Mouse (Mus musculus) mouse embryonic stem cell (cell line): Measurements from ENCODE around the gene Adgrf1.

ENCODE experiments used
- in situ Hi-C, 2 experiments: fragments of 300-500 bp; cut with MboI; formaldehyde crosslinking; loops; 1 replicate in 1 of 2; 3 replicates in 1 of 2; pipeline ENCODE4 v1.14.3; 2019 to 2020; ENCODE audit warnings: low sequenced_read_pairs in 2 of 2, low pct_unique_long_range_greater_than_20kb in 1 of 2, mixed read lengths in 1 of 2; ENCODE audit not compliant: unreplicated experiment in 1 of 2

Adgrf1 gene

DNA sequence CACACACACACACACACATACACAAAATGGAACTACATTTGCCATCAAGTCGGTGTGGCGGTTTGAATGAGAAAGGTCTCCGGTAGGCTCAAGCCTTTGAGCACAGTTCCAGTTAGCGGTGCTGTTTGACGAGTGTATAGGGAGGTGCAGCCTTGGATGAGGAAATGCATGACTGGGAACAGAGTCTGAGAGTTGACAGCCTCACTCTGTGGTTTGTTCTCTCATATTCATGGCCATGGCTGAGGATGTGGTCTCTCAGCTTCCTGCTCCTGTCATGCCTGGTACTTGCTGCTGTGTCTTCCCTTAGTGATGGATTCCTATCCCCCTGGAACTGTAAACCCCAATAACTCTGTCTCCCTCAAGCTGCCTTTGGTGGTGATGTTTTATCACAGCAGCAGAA is 8.2 kb upstream of the Adgrf1 start:
- in situ Hi-C loops: loop anchor here (5.0 to 25.0 kb wide), 4 partner anchors 195 to 353 kb away; partner anchors contain the start of gene Tnfrsf21 (in 1 of the 2)

DNA sequence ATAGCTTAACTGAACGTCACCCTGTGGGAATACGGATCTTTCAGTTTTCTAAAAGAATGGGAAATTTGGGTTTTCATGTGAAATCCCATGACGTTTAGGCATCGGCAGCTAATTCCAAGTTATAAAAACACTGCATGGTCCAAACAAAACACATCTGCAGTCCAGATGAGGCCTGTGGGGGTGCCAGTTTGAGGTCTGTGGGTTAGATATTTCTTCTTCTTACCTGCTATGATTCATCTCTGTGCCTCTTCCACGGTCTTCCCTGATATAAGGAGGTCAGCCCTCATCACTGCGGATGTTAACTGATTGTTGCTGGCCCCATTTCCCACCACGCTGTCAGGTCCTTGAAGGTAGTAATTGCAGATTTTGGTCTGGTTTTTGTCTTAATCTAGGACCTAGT is 5.4 kb upstream of the Adgrf1 start:
- in situ Hi-C loops: loop anchor here (5.0 to 25.0 kb wide), 4 partner anchors 193 to 350 kb away; partner anchors contain the start of gene Tnfrsf21 (in 1 of the 2)

DNA sequence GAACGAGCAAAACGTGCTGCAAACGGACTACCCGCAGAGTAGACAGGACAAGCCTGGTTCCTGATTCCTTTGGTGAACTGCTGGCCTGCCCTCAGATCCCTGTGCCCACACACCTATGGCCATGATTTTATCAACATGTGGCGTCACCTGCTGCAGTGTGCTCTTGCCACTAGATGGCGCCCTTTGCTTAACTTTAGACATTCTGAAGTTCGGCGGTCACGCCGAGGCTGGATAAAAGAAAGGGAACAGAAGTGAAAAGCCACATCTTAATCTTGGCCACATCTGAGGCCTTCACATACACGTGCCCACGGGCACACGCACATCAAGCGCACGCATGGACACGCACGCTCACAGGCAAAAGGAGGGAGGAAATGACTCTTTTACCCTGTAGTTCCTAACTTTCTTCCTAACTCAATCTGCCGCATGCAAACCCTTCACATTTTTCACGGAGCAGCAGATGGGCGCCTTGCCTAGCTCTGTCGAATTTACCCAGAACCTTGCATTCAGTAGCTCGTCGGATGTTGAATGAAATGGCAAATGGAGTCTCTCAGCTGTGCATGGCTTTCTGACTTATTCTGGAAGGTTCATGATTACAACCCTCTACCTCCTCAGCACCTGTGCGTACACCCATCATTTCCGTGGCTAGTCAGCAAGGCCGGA is 4.8 kb upstream of the Adgrf1 start:
- in situ Hi-C loops: loop anchor here (5.0 to 25.0 kb wide), 4 partner anchors 192 to 349 kb away; partner anchors contain the start of gene Tnfrsf21 (in 1 of the 2)

DNA sequence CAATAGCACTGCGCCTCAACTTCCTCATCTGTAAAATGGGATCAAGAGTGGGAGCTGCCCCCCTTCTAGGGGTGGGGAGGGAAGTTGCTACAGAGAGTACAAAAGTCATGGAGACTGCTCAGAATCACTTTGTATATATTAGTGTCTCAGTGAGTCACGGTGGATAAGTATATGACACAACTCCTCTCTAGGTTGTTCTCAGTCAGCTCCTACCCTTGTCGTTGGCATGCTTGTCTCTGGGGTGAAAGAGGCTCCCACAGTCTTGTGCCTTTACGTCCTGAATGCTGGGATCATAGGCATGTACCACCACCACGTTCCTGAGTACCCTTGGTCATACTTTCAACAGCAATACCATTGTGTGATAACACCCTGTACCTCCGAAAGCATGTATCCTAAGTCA is 4.2 kb upstream of the Adgrf1 start:
- in situ Hi-C loops: loop anchor here (5.0 to 25.0 kb wide), 4 partner anchors 191 to 349 kb away; partner anchors contain the start of gene Tnfrsf21 (in 1 of the 2)

GRCm38 (mm10) chr17:43266636-43267035 is 3.5 kb upstream of the Adgrf1 start:
- in situ Hi-C loops: loop anchor here (5.0 to 25.0 kb wide), 4 partner anchors 191 to 348 kb away; partner anchors contain the start of gene Tnfrsf21 (in 1 of the 2)

- in situ Hi-C loops: loop anchor here (5.0 to 25.0 kb wide), 4 partner anchors 190 to 348 kb away; partner anchors contain the start of gene Tnfrsf21 (in 1 of the 2)
Observed at GRCm38 (mm10) chr17:43267046-43267749, 2.9 kb upstream of the Adgrf1 start.

DNA sequence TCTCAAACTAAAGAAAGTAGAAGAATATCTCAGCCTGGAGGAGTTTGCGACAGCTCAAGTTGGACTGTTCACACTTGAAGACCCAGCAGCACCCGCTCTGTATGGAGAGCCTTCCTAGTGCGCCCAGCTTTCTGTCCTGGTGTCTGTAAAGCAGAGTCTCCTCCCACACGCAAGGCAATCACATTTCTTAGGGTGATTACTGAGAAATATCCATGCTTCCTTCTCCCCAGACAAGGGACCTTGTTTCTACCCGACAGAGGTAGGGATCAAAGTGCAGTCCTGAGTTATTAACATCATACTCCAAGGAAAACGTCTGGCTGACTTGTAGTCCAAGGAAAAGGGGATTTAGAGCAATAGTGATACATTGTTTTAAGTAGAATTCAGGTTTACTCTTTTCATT is 6.1 kb downstream of the Adgrf1 start:
- in situ Hi-C loops: no loop called here

GRCm38 (mm10) chr17:43277223-43277622 is 7.1 kb downstream of the Adgrf1 start:
- in situ Hi-C loops: no loop called here

DNA sequence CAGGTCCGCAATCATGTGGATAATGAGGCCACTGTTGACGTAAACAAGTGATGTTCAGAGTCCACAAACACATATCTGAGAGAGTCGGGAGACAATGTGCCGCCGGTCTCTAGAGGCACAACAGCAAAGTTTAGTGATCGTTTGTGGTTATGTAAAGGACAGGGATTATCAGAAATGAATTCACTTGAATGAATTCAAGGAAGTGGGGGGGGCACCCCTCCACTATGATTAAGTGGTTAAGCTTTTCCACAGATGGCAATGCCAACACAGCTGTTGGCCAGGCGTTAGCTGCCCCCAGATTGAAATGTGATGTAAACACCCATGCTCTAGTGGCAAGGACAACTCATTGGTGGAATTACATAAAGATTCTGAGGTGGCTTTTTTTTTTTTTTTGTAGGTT is 9.5 kb downstream of the Adgrf1 start:
- in situ Hi-C loops: no loop called here

GRCm38 (mm10) chr17:43282353-43282752 is 12.2 kb downstream of the Adgrf1 start:
- in situ Hi-C loops: no loop called here

- in situ Hi-C loops: no loop called here
Observed at GRCm38 (mm10) chr17:43282828-43283227, 12.7 kb downstream of the Adgrf1 start.

- in situ Hi-C loops: no loop called here
Observed at GRCm38 (mm10) chr17:43299515-43299914, 29.4 kb downstream of the Adgrf1 start.

DNA sequence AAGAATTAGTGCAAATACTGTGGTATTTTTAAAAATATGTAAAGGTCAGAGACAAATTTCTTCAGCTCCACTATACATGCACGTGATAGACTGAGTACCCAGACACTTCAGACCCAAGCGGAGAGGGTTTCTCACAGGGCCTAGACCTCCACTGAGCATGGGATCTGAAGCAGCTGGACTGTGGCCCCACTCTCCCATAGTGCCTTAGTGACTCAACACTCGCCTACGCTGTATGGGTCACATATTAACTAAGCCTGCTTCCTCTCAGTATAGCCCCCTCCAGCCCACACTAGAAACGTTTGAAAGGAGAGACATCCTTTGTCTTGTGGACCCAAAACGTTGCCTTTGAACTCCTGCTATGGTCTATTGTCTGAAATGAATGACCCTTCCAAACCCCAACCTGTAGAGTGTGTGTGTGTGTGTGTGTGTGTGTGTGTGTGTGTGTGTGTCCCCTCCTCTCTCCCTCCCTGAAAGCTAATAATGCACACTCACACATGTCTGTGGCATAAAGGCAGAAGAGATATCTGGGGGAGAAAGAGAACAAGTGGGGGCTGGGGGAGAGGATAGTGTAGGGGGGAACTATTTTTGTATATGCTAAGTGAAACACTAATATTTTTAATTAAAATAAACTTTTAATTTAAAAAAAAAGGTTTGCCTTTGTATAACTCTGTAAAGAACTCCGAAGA is 56.0 kb downstream of the Adgrf1 start:
- in situ Hi-C loops: loop anchor here (10.0 kb wide), 2 partner anchors 129 to 289 kb away; no protein-coding TSS in a partner anchor

DNA sequence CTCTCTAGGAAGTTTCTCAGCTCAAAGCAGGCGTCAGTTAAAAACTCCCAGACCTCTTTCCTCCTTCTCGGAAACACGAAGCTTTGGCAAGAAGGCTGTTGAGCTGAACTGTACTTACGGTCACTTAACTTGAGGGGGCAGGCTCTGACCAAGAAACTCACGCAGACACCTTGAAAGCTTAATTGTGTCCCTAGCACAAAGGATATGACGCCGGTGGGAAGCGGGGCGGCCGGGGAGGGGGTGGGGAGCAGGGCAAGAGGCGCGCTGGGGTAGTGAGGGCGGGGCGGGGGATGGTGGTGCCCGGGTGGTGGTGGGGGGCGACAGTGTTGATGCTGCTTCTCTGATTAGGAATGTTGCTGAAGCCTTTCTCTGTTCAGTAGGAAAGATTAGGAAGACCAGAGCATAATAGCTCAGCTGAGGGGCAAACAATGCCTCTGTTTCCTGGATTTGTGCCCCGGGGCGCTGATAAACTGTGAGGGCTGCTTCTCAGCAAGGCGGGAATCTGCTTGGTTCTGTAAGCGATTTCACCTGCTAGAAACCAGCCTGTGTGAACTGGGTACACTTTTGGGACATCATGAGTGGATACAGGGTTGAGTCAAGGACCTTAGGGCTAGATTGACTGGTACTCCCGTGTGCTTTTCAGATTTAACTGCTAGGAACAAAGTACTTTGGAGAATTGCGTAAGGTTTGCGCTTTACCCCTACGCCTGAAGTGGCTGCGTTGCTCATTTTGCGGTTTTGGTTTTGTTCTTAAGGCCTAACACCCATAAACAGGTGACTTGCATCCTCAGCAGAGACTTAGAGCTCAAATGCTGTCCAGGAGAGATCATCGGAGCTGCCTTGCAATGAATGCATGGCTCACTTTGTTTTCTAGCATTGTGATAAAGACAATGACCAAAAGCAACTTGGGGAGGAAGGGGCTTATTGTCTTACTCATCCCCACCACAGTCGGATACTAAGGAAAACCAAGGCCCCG is 56.9 kb downstream of the Adgrf1 start:
- in situ Hi-C loops: loop anchor here (10.0 kb wide), 2 partner anchors 128 to 288 kb away; no protein-coding TSS in a partner anchor

- in situ Hi-C loops: loop anchor here (10.0 kb wide), 2 partner anchors 127 to 287 kb away; no protein-coding TSS in a partner anchor
Observed at GRCm38 (mm10) chr17:43327810-43328209, 57.7 kb downstream of the Adgrf1 start.

DNA sequence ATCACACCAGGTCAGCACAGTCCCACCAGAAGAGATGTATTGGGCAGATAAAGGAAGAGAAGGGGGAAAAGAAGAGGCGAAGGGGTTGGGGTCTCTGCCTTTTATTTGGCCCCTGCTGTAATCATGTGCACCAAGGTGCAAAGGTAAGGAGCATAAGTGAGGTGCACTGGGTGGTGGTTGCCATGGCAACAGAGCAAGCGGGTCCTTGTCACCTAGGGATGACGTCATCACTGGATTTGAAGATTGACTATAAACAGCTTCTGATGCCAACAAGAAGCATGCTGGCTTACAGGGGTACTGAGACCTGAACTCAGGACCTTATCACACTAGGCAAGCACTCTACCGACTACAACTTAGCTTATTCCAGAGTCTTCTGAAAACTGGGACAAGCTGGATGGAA is 59.1 kb downstream of the Adgrf1 start:
- in situ Hi-C loops: loop anchor here (10.0 kb wide), 2 partner anchors 126 to 286 kb away; no protein-coding TSS in a partner anchor

DNA sequence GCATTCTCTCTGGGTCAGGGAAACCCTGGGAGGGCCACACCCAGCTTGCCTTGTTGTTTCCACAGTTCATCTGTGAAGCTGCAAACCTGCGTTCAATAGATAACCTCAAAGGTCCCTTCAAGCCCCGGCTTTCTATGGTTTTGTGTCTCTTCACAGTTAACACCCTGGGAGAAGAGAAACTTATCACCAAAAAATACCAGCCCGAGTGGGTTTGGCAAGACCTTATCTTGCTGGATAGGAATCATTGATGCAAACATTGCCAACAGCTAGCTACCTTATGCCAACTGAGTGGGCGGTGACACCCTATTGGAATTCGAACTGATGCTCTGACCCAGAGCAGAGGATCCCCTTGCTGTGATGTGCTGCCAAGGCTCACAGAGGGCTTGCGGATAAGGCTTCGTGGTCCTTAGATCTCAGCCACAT is 59.6 kb downstream of the Adgrf1 start:
- in situ Hi-C loops: loop anchor here (10.0 kb wide), 2 partner anchors 125 to 285 kb away; no protein-coding TSS in a partner anchor

GRCm38 (mm10) chr17:43332686-43333085 is 62.6 kb downstream of the Adgrf1 start:
- in situ Hi-C loops: no loop called here
